Mouse (Mus musculus) urinary bladder, postnatal 10 days (tissue): ENCODE data around the gene C530025M09Rik.

ENCODE experiments used
- DNase-seq: peaks from one replicate; pipeline ENCODE4 v3.0.0; 2022; ENCODE audit warnings: low spot score

The C530025M09Rik gene

DNA sequence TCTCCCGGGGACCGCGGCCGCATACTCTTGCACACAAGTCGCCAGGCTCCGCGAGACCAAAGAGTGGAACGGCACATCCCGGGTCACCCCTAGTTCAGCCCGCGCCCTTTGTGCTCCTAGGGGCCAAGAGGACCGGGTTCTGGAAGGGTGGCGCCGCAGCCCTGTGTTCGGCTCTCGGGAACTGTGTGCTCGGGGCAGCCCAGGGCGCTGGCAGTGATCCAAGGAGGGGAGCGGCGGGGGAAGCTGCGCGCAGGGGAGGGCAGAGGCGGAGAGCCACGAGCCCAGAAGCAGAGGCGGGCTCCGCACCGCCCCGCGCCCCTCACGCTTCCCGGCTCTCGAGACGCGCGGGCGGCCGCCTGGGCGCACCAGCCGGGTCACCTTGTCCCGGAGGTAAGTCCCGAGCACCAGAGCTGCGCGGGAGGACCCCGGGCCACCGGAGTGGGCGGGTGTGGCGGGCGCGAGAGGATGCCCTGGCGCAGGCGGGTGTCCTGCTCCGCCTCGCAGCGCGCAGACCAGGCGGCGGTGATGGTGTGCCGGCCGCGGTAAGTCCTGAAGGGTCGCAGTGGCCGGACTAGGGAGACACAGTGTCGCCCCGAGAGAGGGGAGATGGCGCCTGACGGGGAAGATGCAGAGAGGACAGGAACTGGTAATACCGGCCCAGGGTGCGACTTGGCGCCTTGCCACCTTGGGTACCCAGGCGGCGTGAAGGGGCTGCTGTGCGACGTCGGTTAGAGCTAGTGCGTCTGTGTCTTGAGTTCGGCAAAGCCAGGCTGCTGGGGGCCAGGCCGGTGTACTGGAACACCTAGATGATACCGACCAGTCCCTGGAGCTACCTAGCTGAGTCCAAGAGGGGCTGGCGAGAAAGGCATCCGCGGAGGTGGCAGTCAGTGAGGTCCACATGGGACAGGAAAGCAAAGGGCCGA is at the start of gene C530025M09Rik:
TSS of gene C530025M09Rik (minus strand) at position 678 of the 923 bp plus-strand sequence.
- peak; percentile 16 for DNase-seq

DNA sequence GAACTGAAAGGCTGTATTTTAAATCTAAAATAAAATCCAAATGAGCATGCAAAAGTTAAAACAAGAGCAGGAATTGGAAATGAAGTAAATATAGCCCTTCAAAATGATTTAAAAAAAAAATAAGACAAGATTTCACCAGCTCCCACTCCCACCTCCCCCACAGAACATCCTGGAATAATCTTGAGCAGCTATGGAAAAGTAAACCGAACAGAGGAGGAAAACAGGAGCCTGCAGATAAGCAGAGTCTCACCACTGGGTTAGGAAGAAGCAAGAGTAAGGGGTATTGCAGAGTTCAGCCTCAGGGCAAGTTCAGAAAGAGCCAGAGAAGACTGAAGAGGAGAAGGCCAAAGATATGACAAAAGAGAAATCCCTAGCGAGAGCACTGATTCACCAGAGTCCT is 46.9 kb upstream of the C530025M09Rik start:
- DNase-seq: no peak

DNA sequence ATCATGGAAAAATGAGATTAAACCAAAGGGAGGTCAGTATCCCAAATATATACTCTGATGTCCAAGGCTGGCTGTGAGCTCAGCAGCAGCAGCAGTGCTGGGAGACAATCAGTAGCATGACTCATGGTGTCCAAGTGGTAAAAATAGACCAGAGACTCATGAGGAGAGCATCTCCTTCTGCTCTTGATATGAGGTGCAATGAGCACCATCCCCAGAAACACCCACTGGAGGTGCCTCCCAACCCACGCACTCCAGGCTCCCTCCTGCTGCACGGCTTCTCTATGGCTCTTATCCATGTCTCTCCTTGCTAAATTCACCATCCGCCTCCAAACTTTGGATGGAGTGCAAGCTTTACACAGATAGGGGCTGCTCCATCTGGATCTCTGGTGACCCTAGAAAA is 42.3 kb upstream of the C530025M09Rik start:
- DNase-seq: no peak

DNA sequence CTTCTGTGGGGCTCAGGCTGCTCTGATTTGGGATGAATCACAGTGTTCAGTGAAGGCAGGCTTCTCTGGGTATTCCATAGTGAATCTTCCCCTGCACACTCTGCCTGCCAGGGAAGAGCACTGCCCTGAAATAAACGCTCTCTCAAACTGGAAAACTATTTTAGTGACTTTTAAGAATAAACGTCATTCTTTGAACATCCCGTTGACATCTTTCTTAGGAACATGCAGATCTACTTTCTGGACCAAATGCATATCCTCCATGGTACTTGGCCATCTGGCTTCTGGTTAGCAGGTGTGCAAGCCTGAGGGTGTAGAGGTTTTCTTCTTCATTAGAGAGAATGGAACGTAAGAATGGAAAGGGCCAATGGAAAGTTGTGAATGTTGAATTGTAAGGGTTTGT is 41.5 kb upstream of the C530025M09Rik start:
- DNase-seq: no peak

DNA sequence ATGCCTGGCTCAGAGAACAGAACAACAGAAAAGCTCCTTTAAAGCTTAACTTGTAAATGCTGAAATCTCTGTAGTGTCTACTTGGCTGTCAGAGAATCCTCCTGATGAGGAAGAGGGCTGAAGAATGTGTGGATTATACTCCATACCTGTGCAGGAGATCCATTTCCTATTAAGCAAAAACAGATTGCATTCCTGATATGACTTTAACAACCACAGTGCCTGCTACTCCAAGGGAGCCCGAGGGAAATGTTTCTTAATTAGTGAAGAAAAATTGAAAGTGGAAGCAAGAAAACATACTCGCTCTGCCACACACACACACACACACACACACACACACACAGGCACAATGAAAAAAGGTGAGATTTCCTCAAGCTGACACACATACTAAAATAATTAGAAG is 39.5 kb upstream of the C530025M09Rik start:
- no peak for DNase-seq

DNA sequence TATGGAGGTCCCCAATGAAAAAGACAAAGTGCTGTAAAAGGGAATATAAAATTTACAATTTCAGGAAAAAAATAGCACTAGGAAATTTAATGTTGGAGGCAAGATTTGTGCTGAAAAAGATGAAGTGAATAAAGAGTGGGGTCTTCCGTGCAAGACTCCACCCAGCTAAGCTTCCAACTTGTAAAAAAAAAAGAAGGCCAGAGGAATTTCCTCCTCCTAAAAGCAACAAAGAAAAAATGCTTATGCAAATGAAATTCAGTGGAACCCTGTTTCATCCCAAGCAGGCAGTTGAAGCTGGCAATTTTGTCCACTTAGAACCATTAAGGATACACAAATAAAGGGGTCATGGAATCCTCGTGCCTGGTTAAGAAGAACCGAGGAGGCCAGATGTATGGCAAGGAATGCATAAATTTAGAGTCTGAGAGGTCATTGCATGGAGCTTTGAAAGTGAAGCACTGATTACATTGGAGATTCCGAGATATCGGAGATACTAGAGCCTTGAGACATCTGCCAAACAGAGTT is 35.0 kb upstream of the C530025M09Rik start:
- DNase-seq: no peak

DNA sequence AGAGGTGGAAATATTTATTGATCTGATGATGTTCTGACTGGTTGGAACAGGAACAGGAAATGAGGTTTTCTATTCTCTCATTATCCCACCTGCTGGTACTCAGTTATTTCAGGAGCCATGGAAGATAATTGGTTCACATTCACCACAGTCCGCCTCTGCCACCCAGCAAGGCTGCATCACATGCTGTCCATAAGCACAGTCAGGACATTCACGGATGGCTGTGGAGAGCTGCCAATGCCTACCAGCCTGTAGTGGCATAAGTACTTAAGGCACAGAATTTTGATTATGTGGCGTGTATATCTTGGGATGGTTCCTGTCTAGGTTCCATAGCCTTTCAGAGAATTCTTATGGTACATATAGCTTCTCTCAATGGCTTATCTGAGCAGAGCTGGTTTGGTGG is 30.0 kb upstream of the C530025M09Rik start:
- no peak for DNase-seq

DNA sequence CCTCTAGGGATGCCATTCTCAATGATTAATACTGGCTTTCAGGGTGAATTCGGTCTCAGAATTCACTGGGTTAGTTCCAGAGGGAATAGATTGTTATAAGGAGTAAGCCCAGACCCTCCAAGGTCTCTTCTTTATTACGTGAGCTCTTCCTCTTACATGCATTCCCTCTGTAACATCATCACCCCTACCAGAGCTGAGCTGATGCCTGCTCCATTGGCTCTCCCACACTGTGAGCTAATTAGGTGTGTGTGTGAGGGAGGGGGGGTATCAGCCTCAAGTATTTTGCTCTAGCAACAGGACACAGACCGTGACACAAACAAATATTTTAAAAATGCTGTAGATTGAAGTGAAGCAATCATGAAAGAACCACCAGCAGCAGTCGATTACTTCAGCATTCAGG is 17.8 kb upstream of the C530025M09Rik start:
- DNase-seq: no peak

DNA sequence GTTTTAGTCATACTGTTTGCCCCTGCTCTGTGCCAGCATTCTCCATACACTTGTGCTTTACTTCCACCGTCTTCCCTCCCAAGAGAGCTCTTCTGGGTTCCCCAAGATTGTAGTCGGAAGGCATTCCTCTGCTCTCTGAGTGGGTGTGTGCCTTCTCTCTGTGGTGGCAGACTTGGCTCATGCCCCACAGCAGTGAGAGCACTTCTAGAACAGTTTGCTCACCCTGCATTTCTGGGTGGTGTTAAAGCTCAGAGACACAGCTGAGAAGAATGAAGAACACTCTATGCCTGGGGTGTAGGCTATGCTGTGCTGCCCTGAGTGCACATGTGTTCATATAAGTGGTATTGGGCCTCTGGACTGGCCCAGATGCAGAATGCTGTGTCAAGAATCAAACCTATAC is 13.6 kb upstream of the C530025M09Rik start:
- DNase-seq: no peak

DNA sequence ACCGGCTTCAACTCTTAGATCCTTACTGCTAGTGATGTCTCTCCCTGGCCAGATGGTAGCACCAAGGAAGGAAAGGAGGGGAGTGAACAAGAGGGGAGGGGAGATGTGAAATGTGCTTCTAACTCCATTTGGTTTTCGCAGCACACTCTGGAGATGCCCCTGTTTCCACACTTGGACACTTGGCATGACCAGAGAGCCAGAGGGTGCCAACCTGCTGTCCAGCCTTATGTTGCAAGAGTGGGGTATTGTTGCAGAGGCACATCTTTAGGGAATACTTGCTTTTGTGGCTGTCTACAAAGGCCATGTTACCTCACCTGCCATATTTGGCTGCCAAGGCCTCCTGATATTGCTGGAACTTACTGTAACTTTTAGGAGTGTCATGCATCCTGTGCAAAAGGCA is 8.7 kb upstream of the C530025M09Rik start:
- DNase-seq: no peak

DNA sequence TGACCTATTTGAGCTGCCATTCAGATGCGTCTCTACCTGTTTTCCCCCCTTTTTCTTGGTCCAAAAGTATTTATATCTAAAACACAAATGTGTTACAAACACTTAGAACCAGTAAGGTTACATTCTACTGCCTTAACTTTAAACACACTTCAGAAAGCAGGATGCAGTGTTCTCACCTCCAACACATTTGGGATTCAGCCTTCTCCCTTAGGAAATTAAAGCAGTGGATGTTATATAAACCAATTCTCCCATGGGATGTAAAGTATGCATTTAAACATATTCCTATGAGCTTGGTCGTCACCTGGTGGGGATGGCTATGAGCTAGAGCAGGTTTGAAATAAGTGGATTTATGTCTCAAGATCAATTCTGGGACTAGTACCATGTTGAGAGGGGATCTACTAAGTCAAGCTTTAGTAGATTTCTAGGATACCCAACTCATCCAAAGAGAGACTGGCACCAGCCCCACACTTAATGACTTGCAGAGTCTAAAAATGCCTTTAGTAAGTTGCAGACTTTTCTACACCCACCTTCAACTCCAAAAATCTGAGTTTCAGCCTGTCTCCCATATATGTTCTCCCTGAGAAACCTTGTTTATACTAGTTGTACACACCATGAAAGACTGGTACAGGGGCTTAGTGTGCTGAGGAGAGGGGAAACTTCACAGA is 5.6 kb upstream of the C530025M09Rik start:
- no peak for DNase-seq

DNA sequence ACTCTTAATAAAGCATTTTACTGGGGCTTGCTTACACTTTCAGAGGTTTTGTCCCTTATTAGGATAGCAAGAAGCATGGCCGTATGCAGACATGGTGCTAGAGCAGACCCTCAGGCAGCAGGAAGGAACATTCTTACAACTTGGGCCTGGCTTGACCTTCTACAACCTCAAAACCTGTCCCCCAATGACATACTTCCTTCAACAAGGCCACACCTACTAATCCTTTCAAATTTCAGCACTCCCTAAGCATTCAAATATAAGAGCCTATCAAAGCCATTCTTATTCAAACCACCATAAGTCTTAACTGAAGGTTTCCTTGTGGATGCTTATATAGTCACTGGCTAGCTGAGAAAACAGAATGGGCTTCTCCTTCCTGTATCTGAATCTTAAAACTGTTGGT is 4.1 kb upstream of the C530025M09Rik start:
- DNase-seq: no peak

DNA sequence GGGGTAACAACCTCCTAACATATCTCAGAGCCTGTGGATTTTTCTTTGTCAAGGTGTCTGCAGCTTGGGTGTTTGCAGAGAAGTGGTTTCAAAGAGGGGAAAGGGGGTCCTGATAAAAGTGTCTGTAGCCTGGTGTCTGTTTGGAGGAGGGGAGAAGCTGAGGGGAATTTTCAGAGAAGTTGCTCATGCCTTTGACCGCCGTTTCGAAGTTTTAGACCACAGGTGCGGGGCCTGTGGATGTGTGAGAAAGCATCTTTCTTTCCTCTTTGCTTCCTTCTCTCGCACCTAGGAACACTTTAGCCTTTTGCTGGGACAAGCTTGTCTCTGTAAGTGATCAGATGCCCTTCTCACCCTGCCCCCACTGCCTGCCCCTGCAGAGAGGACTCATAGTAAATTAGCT is 1.3 kb upstream of the C530025M09Rik start:
- DNase-seq: no peak

DNA sequence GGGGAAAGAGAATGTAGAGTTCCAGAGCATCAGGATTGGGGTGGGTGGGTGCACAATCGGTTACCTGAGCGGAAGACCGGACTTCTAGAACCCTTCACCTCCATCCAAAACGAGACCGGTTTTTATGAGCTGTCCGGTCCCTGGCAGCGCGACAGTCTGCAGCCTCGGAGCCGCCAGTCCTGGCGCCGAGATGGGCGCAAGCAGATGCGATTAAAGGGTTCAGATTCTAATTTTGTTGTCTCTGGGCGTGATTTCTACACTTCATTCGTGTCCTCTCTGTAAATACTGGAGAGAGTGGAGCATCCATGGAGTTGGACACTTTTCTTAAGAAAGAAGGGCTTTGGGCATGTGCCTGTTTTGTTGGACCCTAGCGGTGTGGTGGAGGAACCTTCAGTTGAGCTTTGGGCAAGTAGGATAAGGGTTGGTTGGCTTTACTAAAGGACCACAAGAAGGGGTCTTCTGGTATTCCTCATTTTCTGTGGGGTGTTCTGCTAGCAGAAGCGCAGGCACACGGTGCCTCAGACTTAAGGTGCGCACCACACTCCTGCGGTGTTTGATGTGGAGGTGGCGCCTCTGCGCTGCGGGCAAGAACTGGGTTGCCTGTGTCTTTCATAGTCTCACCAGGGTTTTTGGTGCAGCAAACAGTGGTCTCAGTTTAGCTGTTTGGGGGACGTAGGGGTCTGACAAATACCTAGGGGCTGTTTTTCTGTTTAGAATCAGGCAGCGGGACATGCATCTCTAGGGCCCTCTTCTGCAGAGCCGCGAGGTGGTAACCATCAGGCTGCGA is 639 bp upstream of the C530025M09Rik start:
- no peak for DNase-seq

DNA sequence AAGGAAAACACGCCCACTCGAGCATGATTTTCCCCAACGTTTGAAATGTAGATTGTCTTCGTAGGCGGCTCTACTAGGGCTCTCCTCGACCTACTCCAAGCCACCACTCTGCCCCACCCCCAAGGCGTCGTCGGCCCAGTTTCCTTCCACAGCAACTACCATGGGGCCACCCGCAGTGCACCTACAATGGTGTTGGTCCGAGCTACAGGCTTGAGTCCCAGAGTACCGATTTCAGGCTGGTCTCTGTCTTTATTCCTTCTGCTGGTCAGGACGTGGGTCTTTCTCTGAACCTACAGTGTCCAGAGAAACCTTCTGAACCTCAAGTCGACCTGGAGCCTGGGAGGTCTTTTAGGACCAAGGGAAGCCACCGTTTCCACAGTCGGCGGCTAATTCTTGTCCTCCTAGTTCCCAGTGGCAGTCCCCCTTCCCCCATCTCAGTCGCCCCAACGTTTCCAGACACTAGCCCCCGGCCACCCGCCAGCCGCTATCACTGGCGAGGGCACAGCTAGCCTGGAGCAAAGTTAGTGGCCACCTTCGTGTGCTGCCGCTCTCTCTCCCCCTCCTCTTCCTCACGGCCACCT is 968 bp downstream of the C530025M09Rik start:
- no peak for DNase-seq

DNA sequence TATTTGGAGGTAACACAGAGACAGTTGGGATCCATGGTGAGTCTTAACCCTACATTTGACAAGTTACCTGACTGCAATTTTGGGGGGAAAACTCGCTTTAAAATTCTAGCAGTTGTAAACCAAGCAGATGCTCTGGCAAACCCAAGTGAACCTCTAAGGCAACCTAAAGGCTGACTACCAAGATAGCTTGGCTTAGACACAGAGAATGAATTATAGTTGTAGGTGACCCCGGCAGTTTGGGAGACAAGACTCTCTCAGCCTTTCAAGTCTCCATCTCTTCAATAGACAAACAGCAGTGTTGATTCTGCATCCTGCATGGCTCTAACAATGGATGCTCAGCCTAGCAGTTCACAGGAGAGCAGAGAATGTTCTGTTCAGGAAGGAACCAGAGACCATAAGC is 2.1 kb downstream of the C530025M09Rik start, which contains the start of gene Syndig1:
TSS of gene Syndig1 (plus strand) at position 301 of the 400 bp plus-strand sequence.
- DNase-seq: no peak

DNA sequence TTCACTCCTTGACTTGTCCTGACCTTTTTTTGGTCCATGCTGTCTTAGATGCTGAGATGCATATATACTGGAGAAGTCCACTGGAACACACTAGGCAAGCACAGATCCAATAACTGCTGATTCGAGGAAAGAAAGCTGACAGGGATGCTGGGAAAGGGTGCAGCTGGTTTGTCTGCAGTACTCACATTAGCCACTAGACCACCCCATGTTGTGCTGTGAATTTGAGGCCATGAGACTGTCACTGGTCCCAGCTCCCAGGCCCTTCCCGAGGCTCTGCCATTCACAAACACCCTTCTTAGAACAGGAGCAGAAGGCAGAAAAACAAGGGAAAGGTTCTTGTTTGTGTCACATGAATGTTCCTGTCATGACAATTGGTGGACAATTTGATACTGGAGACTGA is 10.8 kb downstream of the C530025M09Rik start:
- no peak for DNase-seq

DNA sequence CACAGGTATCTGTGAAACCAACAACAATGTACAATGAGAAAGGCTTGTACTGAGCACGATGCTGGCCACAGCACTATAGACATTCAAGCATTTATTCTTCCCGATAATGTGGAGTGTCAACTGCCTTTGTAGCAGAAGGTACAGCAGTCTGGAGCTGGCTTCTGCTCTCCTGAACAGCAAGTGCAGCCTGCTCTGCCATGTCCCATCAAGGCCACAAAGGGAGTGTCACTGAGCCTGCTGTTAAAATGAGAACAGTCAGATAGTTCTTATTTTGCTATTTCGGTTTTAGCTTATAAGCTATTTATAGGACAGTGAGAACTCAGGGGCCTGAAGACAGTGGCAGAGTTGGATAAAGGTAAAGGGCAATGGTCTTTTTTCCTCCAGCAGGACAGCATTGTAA is 11.3 kb downstream of the C530025M09Rik start:
- no peak for DNase-seq

DNA sequence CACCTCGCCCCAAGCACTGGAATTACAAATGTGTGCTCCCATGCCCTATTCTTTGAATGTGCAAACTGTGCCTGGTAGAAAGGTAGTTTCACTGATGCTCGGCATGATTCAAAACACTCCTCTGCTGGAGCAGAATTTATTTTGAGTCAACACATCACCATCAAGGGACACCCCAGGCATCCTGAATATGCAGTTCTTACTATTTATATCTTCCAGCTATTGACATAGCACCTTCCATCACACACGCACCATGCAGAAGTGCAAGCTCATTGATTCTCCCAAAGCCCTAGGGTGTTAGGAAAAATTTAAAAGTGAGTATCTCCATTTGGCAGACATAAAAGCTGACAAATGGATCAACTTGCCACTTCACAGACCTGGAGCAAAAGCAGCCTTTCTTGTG is 12.6 kb downstream of the C530025M09Rik start:
- DNase-seq: no peak

DNA sequence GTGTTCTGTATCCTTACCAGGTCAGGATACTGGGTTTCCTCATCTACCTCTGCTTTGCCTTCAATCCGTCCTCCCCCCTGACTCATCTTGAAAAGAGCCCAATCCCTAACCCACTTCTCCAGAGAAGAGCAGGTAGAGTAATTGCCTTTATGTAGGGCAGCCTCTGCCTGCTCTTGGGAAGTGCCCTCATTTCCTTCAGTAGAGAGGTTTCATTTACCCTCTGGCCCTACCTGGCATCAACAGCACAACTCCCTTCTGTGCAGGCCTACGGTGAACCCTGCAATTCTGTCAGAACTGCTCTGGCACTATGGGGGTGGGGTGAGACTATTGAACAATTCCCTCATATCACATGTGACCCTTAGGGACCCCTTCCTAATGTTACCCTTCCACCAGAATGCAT is 18.1 kb downstream of the C530025M09Rik start:
- no peak for DNase-seq

DNA sequence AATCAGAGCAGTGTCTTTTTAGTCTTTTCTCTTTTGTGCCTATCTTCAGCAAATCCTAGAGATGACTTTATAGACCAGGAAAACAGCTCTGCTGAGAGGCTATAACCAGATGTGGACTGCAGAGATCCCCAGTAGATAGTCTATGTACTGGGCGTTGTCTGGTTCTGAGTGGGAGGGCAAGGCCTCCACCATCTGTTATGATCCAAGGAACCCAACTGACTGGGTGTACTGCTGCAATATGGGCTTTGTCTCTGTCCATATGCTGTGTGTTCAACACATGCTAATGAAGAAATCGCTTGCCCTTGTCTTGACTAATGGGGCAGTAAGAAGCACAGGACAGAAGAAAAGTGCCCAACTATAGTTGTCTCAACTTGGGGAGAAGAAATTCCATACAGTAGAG is 25.8 kb downstream of the C530025M09Rik start:
- no peak for DNase-seq

DNA sequence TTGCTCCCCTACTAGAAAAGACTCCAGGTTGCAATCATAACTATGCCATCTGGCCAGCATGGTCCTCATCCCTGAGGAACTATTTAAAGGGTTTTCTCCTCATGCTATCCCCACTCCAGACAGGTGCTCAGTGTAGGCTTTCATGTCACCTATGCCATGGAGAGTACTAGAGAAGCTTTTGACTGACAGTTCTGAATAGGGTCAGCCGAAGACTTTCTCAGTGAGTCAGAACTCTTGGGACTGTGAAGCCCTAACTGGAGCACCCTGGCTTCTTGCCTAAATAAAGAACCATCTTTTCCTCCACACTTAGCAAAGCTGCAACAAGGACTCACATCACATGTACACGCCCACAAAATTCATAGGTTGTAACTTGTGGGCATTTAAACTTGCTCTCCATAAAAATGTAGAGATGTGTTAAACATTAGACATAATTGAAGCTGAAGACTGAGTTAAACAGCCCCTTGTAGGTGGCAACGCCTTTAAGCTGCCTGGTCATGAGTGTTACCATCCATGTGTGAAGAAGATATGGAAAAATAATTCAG is 26.3 kb downstream of the C530025M09Rik start:
- DNase-seq: no peak
